Mouse (Mus musculus) hindbrain, embryonic 14.5 days (tissue): ENCODE data around the gene Slc25a23. TPM values are rescaled to one million over a fixed set of nuclear protein-coding genes. Genes with fewer than 3 reads are reported as not detected.
A peak's percentile ranks its signal among the peaks of the same experiment; 100 is the strongest.

Experiments used
- ATAC-seq: fragments of 200-750 bp; cut with Nextera tagmentation; 2 replicates; pipeline ENCODE4 v1.8.0; 2017; ENCODE audit warnings: moderate number of reproducible peaks, mild to moderate bottlenecking, moderate TSS enrichment, moderate library complexity; ENCODE audit not compliant: low FRiP score
- DNase-seq: peaks from one replicate; pipeline ENCODE4 v3.0.0-alpha.2; 2015; ENCODE audit warnings: low spot score
- H3K27ac ChIP-seq: fragments of 300-500 bp; sonication (generic); 2 replicates; pipeline ENCODE4 v1.5.1; 2014; ENCODE audit warnings: mild to moderate bottlenecking, moderate library complexity
- H3K27me3 ChIP-seq: fragments of 300-500 bp; sonication (generic); 2 replicates; pipeline ENCODE4 v1.6.1; 2014; ENCODE audit warnings: mild to moderate bottlenecking, low read length, mixed read lengths; ENCODE audit not compliant: control insufficient read depth, insufficient read depth
- H3K36me3 ChIP-seq: fragments of 300-500 bp; sonication (generic); replicated peaks from 2 replicates; pipeline ENCODE4 v1.6.1; 2014; ENCODE audit not compliant: control insufficient read depth, insufficient read depth
- H3K4me1 ChIP-seq: fragments of 300-500 bp; sonication (generic); replicated peaks from 2 replicates; pipeline ENCODE4 v1.6.1; 2014; ENCODE audit warnings: antibody characterized with exemption, low read length, mixed read lengths; ENCODE audit not compliant: control insufficient read depth, insufficient read depth
- H3K4me2 ChIP-seq: fragments of 300-500 bp; sonication (generic); replicated peaks from 2 replicates; pipeline ENCODE4 v1.6.1; 2014; ENCODE audit warnings: mild to moderate bottlenecking, moderate library complexity
- H3K4me3 ChIP-seq: fragments of 300-500 bp; sonication (generic); replicated peaks from 2 replicates; pipeline ENCODE4 v1.5.1; 2014; ENCODE audit warnings: mild to moderate bottlenecking, low read length
- H3K9ac ChIP-seq: fragments of 300-500 bp; sonication (generic); 2 replicates; pipeline ENCODE4 v1.6.1; 2014
- H3K9me3 ChIP-seq: fragments of 300-500 bp; sonication (generic); 2 replicates; pipeline ENCODE4 v1.6.1; 2016; ENCODE audit warnings: low read length; ENCODE audit not compliant: control insufficient read depth
- WGBS: fragments of 180-500 bp; shearing (Covaris S2); extraction: QIAGEN DNeasy Blood & Tissue Kit; methylation state at CpG from one replicate; pipeline ENCODE4 v1.1.7; 2014; 5-methylcytosine and 5-hydroxymethylcytosine counted together
- polyA plus RNA-seq: library from polyadenylated mRNA; unstranded; fragments of >200 nt; fragmentation: Nextera tagmentation; extraction: Ambion mirVana; gene quantifications from 2 replicates; pipeline ENCODE4 v1.2.1, GENCODE M21; 2014

Slc25a23 gene
- polyA plus RNA-seq, 1 experiment from 2014 or later, result 40.6 TPM

DNA sequence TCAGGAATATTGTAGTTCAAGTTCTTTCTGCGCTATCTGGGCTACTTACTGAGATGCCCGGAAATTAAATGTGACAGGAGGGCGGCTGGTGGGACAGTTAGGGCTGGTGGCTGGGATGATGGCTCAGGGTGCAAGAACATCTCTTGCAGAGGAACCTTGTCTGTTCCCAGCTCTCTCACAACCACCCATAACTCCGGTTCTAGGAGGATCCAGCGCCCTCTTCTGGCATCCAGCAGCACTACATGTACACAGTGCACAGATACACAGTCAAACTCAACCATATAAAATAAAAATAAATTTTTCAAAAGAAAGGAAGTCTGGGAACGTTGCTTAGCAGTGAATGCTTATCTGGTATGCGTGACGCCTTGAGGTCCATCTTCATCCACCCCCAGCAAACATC lies 20.7 kb downstream of the Slc25a23 start:
- 45% methylated on average over 8 of the region's 8 CpGs for WGBS
- Histone ChIP-seq H3K36me3 (no peaks in the 10 kb centered on the region), H3K27ac (no peak overlapping the region), H3K4me3 (no peak overlapping the region), H3K9ac (no peak overlapping the region), H3K4me2 (no peak overlapping the region), H3K4me1 (no peaks in the 10 kb centered on the region), H3K27me3 (0 out of 2 replicates have a peak, but pooled peaks cover 6% of the 10 kb centered on the region), H3K9me3 (no peaks in the 10 kb centered on the region)
- no peak for DNase-seq
- no peak for ATAC-seq

- H3K4me1 ChIP-seq, result peaks cover 22% of the 10 kb centered on the region
- no peak overlapping the region for H3K9ac ChIP-seq
- no peak overlapping the region for H3K27ac ChIP-seq
- peak overlapping the region; percentile 68 for H3K4me2 ChIP-seq
- 0 out of 2 replicates have a peak overlapping the region, but pooled peaks have one; percentile 33 for H3K4me3 ChIP-seq
- 89% methylated on average over 4 of the region's 4 CpGs for WGBS
- H3K27me3 ChIP-seq, result no peaks in the 10 kb centered on the region
- H3K36me3 ChIP-seq, result peaks cover 8% of the 10 kb centered on the region
- DNase-seq (no peak), ATAC-seq (no peak)
- no peaks in the 10 kb centered on the region for H3K9me3 ChIP-seq
Observed at GRCm38 (mm10) chr17:57032854-57033253, 26.8 kb downstream of the Slc25a23 start.

GRCm38 (mm10) chr17:57031661-57032420 lies 27.8 kb downstream of the Slc25a23 start:
- Histone ChIP-seq H3K4me3 (peak overlapping the region; percentile 95), H3K4me2 (peak overlapping the region; percentile 68), H3K36me3 (peaks cover 18% of the 10 kb centered on the region), H3K9me3 (no peaks in the 10 kb centered on the region), H3K27me3 (no peaks in the 10 kb centered on the region), H3K27ac (peak overlapping the region; percentile 77), H3K4me1 (peaks cover 22% of the 10 kb centered on the region), H3K9ac (peak overlapping the region; percentile 54)
- DNase-seq (peak; percentile 99), ATAC-seq (peak; percentile 98)
- WGBS, result under 1% methylated on average over 38 of the region's 38 CpGs

GRCm38 (mm10) chr17:57030931-57031660 lies 28.6 kb downstream of the Slc25a23 start, which contains the start of gene Khsrp:
Gene Khsrp (minus strand): TSS chr17:57031522.
- WGBS, result under 1% methylated on average over 84 of the region's 99 CpGs
- DNase-seq, result peak; percentile 45
- peaks cover 25% of the 10 kb centered on the region for H3K36me3 ChIP-seq
- peak within 1 kb of the TSS; percentile 90 for H3K4me2 ChIP-seq
- H3K9ac ChIP-seq, result peak within 1 kb of the TSS; percentile 99
- H3K4me3 ChIP-seq, result peak within 1 kb of the TSS; percentile 95
- H3K9me3 ChIP-seq, result no peaks in the 10 kb centered on the region
- H3K4me1 ChIP-seq, result peaks cover 22% of the 10 kb centered on the region
- no peak for ATAC-seq
- H3K27me3 ChIP-seq, result no peaks in the 10 kb centered on the region
- H3K27ac ChIP-seq, result peak within 1 kb of the TSS; percentile 94

DNA sequence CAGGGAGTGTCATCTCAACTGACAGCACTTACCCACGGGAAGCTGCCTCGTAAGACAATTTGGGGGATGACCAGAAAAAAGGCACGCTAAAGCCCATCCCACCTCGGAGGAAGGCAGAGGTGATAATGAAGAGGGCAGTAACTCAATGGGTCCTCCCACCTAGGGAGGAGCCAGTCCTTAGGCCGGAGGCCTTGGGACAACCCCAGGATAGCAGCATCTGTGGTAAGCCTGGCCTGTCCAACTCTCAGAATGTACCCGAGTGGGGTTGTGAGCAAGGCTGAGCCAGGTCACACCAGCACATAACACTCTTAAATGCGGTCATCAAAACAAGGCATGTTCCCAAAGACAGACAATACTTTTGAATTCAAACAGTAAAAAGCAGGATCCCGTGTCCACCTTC lies 30.0 kb downstream of the Slc25a23 start:
- Histone ChIP-seq H3K27me3 (no peaks in the 10 kb centered on the region), H3K36me3 (peaks cover 39% of the 10 kb centered on the region), H3K4me3 (peak overlapping the region; percentile 95; the same call in 1 of the 2 replicates), H3K9me3 (no peaks in the 10 kb centered on the region), H3K4me1 (peaks cover 22% of the 10 kb centered on the region), H3K27ac (no peak overlapping the region), H3K4me2 (peak overlapping the region; percentile 90), H3K9ac (peak overlapping the region; percentile 99)
- DNase-seq (no peak), ATAC-seq (no peak)
- WGBS, result 65% methylated on average over 8 of the region's 8 CpGs

- Histone ChIP-seq H3K36me3 (peaks cover 62% of the 10 kb centered on the region), H3K4me2 (no peak overlapping the region), H3K4me3 (no peak overlapping the region), H3K9ac (no peak overlapping the region), H3K27ac (no peak overlapping the region), H3K9me3 (no peaks in the 10 kb centered on the region), H3K4me1 (peaks cover 20% of the 10 kb centered on the region), H3K27me3 (no peaks in the 10 kb centered on the region)
- WGBS, result 92% methylated on average over 4 of the region's 4 CpGs
- ATAC-seq (no peak), DNase-seq (no peak)
Observed at GRCm38 (mm10) chr17:57027471-57027870, 32.2 kb downstream of the Slc25a23 start.

GRCm38 (mm10) chr17:57020960-57021359 lies 38.7 kb downstream of the Slc25a23 start:
- no peak overlapping the region for H3K9ac ChIP-seq
- whole genome bisulfite sequencing, result 95% methylated on average over 5 of the region's 5 CpGs
- no peak overlapping the region for H3K27ac ChIP-seq
- DNase-seq (no peak), ATAC-seq (no peak)
- no peak overlapping the region for H3K4me3 ChIP-seq
- no peaks in the 10 kb centered on the region for H3K27me3 ChIP-seq
- H3K36me3 ChIP-seq, result peaks cover 66% of the 10 kb centered on the region
- no peak overlapping the region for H3K4me2 ChIP-seq
- H3K4me1 ChIP-seq, result no peaks in the 10 kb centered on the region
- no peaks in the 10 kb centered on the region for H3K9me3 ChIP-seq

GRCm38 (mm10) chr17:57019693-57020092 lies 40.0 kb downstream of the Slc25a23 start:
- Histone ChIP-seq H3K9me3 (no peaks in the 10 kb centered on the region), H3K4me2 (no peak overlapping the region), H3K27me3 (no peaks in the 10 kb centered on the region), H3K36me3 (peaks cover 53% of the 10 kb centered on the region), H3K4me3 (no peak overlapping the region), H3K27ac (no peak overlapping the region), H3K4me1 (no peaks in the 10 kb centered on the region), H3K9ac (no peak overlapping the region)
- no peak for DNase-seq
- no peak for ATAC-seq
- 88% methylated on average over 2 of the region's 2 CpGs for WGBS

- Histone ChIP-seq H3K27me3 (no peaks in the 10 kb centered on the region), H3K4me3 (peak overlapping the region; percentile 82), H3K27ac (peak overlapping the region; percentile 94), H3K4me2 (peak overlapping the region; percentile 56), H3K36me3 (peaks cover 23% of the 10 kb centered on the region), H3K9me3 (no peaks in the 10 kb centered on the region), H3K4me1 (peaks cover 13% of the 10 kb centered on the region), H3K9ac (peak overlapping the region; percentile 71; the same call in 1 of the 2 replicates)
- WGBS, result 72% methylated on average over 13 of the region's 13 CpGs
- ATAC-seq, result no peak
- DNase-seq, result no peak
Observed at GRCm38 (mm10) chr17:57012245-57012795, 47.3 kb downstream of the Slc25a23 start.
